1 mouse cellular context compared by ENCODE assay signal in genomic region chr2:76647883-76648570, GRCm38 (mm10).
TF ChIP-seq lines count a peak whose summit lies in the region.

Prkra (minus strand) TSS chr2:76648015.
Pjvk (plus strand) TSS chr2:76648476.

TF ChIP-seq in CH12.LX, 34 proteins besides CTCF, POLR2A, EP300 and RAD21 (continued from another document):
- TF ChIP-seq TCF12 (IDR thresholded peaks at IDR 0.05; ENCODE audit: low read depth, low read length), result 0 out of 2 replicates have a peak, but pooled peaks have one; percentile 9
- peak; percentile 51; the same call in 1 of the 2 replicates for TF ChIP-seq ELF1 (IDR thresholded peaks at IDR 0.05; ENCODE audit: low read depth, low read length)
- TF ChIP-seq PAX5 (IDR thresholded peaks at IDR 0.05; ENCODE audit: low read length), result no peak
- TF ChIP-seq NELFE (IDR thresholded peaks at IDR 0.05; ENCODE audit: low read depth, low read length), result 0 out of 2 replicates have a peak, but pooled peaks have one; percentile 29
- TF ChIP-seq BHLHE40 (IDR thresholded peaks at IDR 0.05; ENCODE audit: low read depth, low read length), result no peak
